ENCODE assay signal across 8 mouse cellular contexts in the genomic region with DNA sequence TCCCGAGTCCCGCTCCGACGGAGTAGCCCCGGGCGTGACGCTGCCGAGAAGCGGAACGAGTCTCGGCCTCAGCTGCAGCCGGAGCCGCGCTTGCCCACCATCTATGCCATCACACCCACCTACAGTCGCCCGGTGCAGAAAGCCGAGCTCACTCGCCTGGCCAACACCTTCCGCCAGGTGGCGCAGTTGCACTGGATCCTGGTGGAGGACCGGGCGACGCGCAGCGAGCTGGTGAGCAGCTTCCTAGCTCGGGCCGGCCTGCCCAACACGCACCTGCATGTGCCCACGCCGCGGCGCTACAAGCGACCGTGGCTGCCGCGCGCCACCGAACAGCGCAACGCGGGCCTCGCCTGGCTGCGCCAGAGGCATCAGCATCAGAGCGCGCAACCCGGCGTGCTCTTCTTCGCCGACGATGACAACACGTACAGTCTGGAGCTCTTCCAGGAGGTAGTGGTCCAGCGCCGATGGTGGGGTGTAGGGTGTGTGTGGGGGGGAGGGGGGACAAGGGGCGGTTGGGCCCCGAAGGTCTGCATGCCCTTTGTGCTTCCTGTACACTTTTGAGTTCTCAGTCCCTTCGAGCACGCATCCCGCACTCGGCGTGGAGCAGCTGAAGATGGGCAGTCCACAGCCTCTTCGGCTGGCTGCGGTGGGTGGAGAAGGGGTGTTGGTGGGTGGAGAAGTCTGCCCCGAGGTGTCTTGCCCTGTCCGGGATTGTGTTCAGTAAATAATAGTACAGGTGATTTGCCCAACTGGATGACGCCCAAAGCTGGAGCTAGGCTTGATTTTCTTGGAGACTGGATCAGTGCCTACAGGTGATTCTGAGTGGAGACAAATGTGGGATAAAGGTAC. TPM values are rescaled to one million over a fixed set of nuclear protein-coding genes. Genes with fewer than 3 reads are reported as not detected.
DNase-seq lines count a peak whose midpoint lies in the region; ATAC-seq and TF ChIP-seq lines count a peak whose summit lies in the region.

No protein-coding gene starts in this region.

- H3K36me3 ChIP-seq in ES-E14 (ENCODE audit: control insufficient read depth, insufficient read depth, low read length, poor library complexity, severe bottlenecking): no peaks in the 10 kb centered on the region
- no peaks in the 10 kb centered on the region for H3K36me3 ChIP-seq in lung, embryonic 14.5 days (ENCODE audit: insufficient read depth)

- H3K4me2 ChIP-seq in lung, embryonic 14.5 days: peak overlapping the region; percentile 98

- peak; percentile 86 for DNase-seq in ES-E14 (ENCODE audit: low read depth, low spot score)
- peak; percentile 97 for DNase-seq in cerebellum, adult 8-10 months
- DNase-seq in forelimb bud, embryonic 11.5 days (ENCODE audit: low read depth, low spot score): peak; percentile 95
- DNase-seq in layer of hippocampus, adult 8-10 months (ENCODE audit: low spot score in 2 of 2): peak; percentile 85 to 95
- DNase-seq in lung, embryonic 14.5 days: peak; percentile 96
- peak; percentile 77 for DNase-seq in ovary, postnatal 10 days (ENCODE audit: low spot score)
- peak; percentile 77 for DNase-seq in thymus, postnatal 0 days (ENCODE audit: low spot score)

- no peaks in the 10 kb centered on the region for H3K9me3 ChIP-seq in ES-E14 (ENCODE audit: control insufficient read depth, insufficient read depth, low read depth, low read length)
- H3K9me3 ChIP-seq in lung, embryonic 14.5 days (ENCODE audit: low read depth, low read length): no peaks in the 10 kb centered on the region

- 1% methylated on average over 65 of the region's 65 CpGs for WGBS in lung, embryonic 14.5 days

- peaks cover 38% of the 10 kb centered on the region for H3K27me3 ChIP-seq in lung, embryonic 14.5 days (ENCODE audit: insufficient read depth, low read length)

- ATAC-seq in hematopoietic stem cell, adult 5-6 weeks (replicated peaks in 1 of 2; ENCODE audit: insufficient read depth in 1 of 2, low FRiP score in 2 of 2, low TSS enrichment in 1 of 2, low read depth in 1 of 2, poor library complexity in 2 of 2, severe bottlenecking in 2 of 2): peak; percentile 86 to 92
- ATAC-seq in lung, embryonic 14.5 days (ENCODE audit: insufficient read depth): peak; percentile 93

- H3K27ac ChIP-seq in ES-E14 (ENCODE audit: insufficient read depth, low read depth, low read length, poor library complexity, severe bottlenecking): no peak overlapping the region
- H3K27ac ChIP-seq in lung, embryonic 14.5 days (ENCODE audit: low read depth): no peak overlapping the region

- H3K9ac ChIP-seq in ES-E14 (ENCODE audit: insufficient read depth, low read depth, low read length, poor library complexity, severe bottlenecking): no peak overlapping the region; the same call in 1 of the 2 replicates
- no peak overlapping the region for H3K9ac ChIP-seq in lung, embryonic 14.5 days

- H3K4me3 ChIP-seq in ES-E14 (ENCODE audit: insufficient read depth in 1 of 2, low read depth in 1 of 2, low read length in 2 of 2, poor library complexity in 1 of 2, severe bottlenecking in 1 of 2): peak overlapping the region; percentile 68 to 84
- H3K4me3 ChIP-seq in lung, embryonic 14.5 days (ENCODE audit: low read depth, low read length): peak overlapping the region; percentile 52

- peaks cover 0 to 5% of the 10 kb centered on the region in 2 experiments; a peak in 1 of 4 replicates for H3K4me1 ChIP-seq in ES-E14 (ENCODE audit: control insufficient read depth in 2 of 2, insufficient read depth in 2 of 2, low read length in 2 of 2, poor library complexity in 1 of 2)
- peaks cover 4% of the 10 kb centered on the region; the same call in 1 of the 2 replicates for H3K4me1 ChIP-seq in lung, embryonic 14.5 days (ENCODE audit: insufficient read depth)

- TF ChIP-seq CTCF in lung, embryonic 14.5 days (IDR thresholded peaks at IDR 0.05; ENCODE audit: low read depth): peak; percentile 96

- in situ Hi-C loops in ES-E14 (cut with MboI; ENCODE audit: low sequenced_read_pairs in 2 of 2, unreplicated experiment in 2 of 2): no loop called here

TF ChIP-seq in ES-E14, 5 proteins besides CTCF, POLR2A, EP300 and RAD21:
- TF ChIP-seq MAFK (IDR thresholded peaks at IDR 0.05; ENCODE audit: insufficient read depth, low read depth, low read length) (no peak), ZC3H11A (IDR thresholded peaks at IDR 0.05; ENCODE audit: borderline replicate concordance, low read depth, low read length) (0 out of 2 replicates have a peak, but pooled peaks have one; percentile 47)

RNA-seq across cellular contexts. Expression of a gene that starts 1.5 kb away (rescaled TPM):
- 0.79 and 0.98 TPM in 2 replicates for total RNA-seq in ES-E14 (2012; rRNA removed)
- 0.19 TPM in 1 of 2 replicates, not detected in the other for total RNA-seq in hematopoietic stem cell, adult 5-6 weeks (2017)
- 10 to 100 TPM; 11.0 to 13.0 (median 11.6) TPM for total RNA-seq in layer of hippocampus, adult 8-10 months (2022)
- polyA plus RNA-seq in lung, embryonic 14.5 days (2014; fragmentation: Nextera tagmentation; extraction: Ambion mirVana): 0.22 and 0.38 TPM in 2 replicates
- polyA plus RNA-seq in thymus, postnatal 0 days (2015; fragmentation: Nextera tagmentation; extraction: Ambion mirVana): 0.22 and 0.26 TPM in 2 replicates
